Mouse (Mus musculus) small intestine, adult 2 months (tissue): Measurements from ENCODE around the gene Iqschfp. TPM values are rescaled to one million over a fixed set of nuclear protein-coding genes. Genes with fewer than 3 reads are reported as not detected.

Source experiments
- H3K27ac ChIP-seq: fragments of 200-500 bp; 2 replicates; pipeline ENCODE4 v1.5.1; 2012; ENCODE audit warnings: low read depth, low read length, control low read depth, inconsistent platforms; ENCODE audit not compliant: insufficient read depth
- H3K27me3 ChIP-seq: fragments of 200-500 bp; 2 replicates; pipeline ENCODE4 v1.6.1; 2012; ENCODE audit warnings: mild to moderate bottlenecking, moderate library complexity, low read length, inconsistent platforms; ENCODE audit not compliant: control insufficient read depth, insufficient read depth
- H3K36me3 ChIP-seq: fragments of 200-500 bp; 2 replicates; pipeline ENCODE4 v1.6.1; 2012; ENCODE audit warnings: mild to moderate bottlenecking, low read length, control low read depth, inconsistent platforms; ENCODE audit not compliant: control insufficient read depth, insufficient read depth
- H3K4me1 ChIP-seq: fragments of 200-500 bp; 2 replicates; pipeline ENCODE4 v1.6.1; 2012; ENCODE audit warnings: low read length, inconsistent platforms, mixed read lengths; ENCODE audit not compliant: control insufficient read depth, insufficient read depth, insufficient read length
- H3K4me3 ChIP-seq: fragments of 200-500 bp; 2 replicates; pipeline ENCODE4 v1.5.1; 2012; ENCODE audit warnings: low read depth, mild to moderate bottlenecking, control low read depth, inconsistent platforms, low read length, moderate library complexity
- CTCF ChIP-seq: fragments of 200-500 bp; IDR thresholded peaks from 2 replicates; pipeline ENCODE4 v1.5.1; 2012; ENCODE audit warnings: low read depth, mild to moderate bottlenecking, control low read depth, inconsistent platforms, low read length, moderate library complexity, mixed read lengths; ENCODE audit not compliant: insufficient replicate concordance, insufficient read length; ENCODE audit errors: extremely low read depth
- POLR2A ChIP-seq: fragments of 200-500 bp; IDR thresholded peaks from 2 replicates; pipeline ENCODE4 v1.6.1; 2012; ENCODE audit warnings: low read depth, mild to moderate bottlenecking, control low read depth, inconsistent platforms, low read length, moderate library complexity
- WGBS: fragments of 180-500 bp; shearing (Covaris S2); methylation state at CpG from one replicate; pipeline ENCODE4 v1.1.7; 2018; 5-methylcytosine and 5-hydroxymethylcytosine counted together
- polyA plus RNA-seq: library from polyadenylated mRNA; depleted of rRNA; stranded (reverse); fragments of >200 nt; gene quantifications from 2 replicates; pipeline ENCODE4 v1.2.3, GENCODE M21; 2012

Iqschfp gene
- polyA plus RNA-seq, 1 experiment = not detected

DNA sequence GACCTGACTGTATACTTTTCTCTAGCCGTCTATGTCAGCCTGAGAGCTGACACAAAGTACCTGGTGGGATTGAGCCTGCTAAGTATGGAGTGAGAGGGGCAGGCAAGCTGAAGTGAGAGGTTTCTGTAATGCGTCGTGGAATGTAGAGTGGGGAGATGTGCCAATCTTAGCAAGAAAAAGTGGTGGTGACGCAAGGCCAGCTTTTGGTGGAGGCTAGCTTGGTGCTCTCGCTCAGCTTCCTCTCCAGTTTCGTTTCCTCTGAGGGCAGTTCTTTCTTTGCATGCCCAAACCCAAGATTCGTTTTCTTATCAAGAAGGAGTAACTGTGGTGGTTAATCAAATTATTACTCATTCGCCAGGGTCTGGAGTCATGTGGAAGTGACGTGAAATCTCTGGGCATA is 664.9 kb downstream of the Iqschfp start:
- no peak for TF ChIP-seq CTCF
- no peak for TF ChIP-seq POLR2A
- Histone ChIP-seq H3K27ac (no peak overlapping the region), H3K4me1 (no peaks in the 10 kb centered on the region), H3K4me3 (no peak overlapping the region), H3K27me3 (no peaks in the 10 kb centered on the region), H3K36me3 (no peaks in the 10 kb centered on the region)
- WGBS = 79% methylated on average over 9 of the region's 9 CpGs

DNA sequence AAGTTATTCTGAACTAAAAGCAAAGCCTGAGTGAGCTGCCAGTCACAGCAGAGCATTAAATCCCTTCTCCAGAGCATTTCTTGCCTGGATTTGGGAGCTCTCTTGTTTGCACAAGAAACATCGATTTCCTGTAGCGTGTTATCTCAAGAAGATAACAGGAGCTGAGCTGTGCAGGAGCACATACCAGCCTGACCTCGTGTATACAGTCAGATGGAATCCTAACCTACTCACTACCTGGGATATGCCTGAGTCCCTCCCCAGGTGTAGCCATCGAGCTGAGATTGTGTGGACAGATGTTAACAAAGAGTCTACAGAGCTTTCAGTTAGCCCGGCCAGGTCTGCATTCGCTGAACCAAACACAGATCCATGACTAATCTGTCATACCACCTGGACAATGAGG is 666.7 kb downstream of the Iqschfp start:
- Histone ChIP-seq H3K27ac (no peak overlapping the region), H3K4me3 (no peak overlapping the region), H3K36me3 (no peaks in the 10 kb centered on the region), H3K4me1 (no peaks in the 10 kb centered on the region), H3K27me3 (no peaks in the 10 kb centered on the region)
- WGBS = 23% methylated on average over 6 of the region's 6 CpGs
- TF ChIP-seq POLR2A (no peak), CTCF (no peak)

DNA sequence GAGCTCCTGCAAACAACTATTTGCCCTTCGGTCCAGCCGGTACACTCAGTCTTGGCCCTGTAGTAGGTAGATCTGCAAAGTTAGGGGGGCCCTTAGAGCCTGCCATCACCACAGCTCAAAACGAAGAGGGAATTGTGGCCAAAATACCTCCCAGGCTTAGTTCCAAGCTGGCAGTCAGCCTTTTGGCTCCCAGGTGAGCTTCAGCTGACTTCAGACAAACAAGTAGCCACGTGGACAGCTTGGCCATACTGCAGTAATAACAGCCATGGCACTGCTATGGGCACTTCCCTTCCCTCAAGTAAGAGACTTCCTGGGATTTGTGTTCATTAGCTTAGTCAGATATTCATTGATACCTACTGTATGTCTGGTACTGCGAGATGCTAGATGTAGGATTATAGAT is 668.0 kb downstream of the Iqschfp start:
- H3K4me1 ChIP-seq = no peaks in the 10 kb centered on the region
- WGBS = 65% methylated on average over 5 of the region's 5 CpGs
- H3K27me3 ChIP-seq = no peaks in the 10 kb centered on the region
- H3K36me3 ChIP-seq = no peaks in the 10 kb centered on the region
- no peak overlapping the region for H3K27ac ChIP-seq
- no peak for TF ChIP-seq CTCF
- no peak for TF ChIP-seq POLR2A
- no peak overlapping the region for H3K4me3 ChIP-seq

DNA sequence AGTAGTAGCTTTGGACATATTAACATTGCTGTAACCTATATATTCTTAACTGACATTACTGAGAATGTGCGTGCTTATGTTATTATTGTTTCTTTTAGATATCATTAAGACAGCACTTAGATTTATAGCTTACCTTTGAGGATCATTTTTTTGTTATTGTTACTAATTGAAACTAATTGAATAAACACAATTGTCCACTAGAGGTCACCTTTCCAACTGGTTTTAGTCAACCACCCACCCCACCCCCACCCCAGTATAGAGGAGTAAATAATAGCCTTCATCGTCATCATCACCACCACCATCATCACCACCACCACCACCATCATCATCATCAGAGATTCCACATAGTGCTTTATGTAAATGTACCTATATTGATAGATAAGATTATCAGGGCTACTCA is 670.8 kb downstream of the Iqschfp start:
- Histone ChIP-seq H3K36me3 (no peaks in the 10 kb centered on the region), H3K4me3 (no peak overlapping the region), H3K27ac (no peak overlapping the region), H3K4me1 (no peaks in the 10 kb centered on the region), H3K27me3 (no peaks in the 10 kb centered on the region)
- WGBS = 71% methylated on average over 2 of the region's 2 CpGs
- TF ChIP-seq CTCF = no peak
- TF ChIP-seq POLR2A = no peak

DNA sequence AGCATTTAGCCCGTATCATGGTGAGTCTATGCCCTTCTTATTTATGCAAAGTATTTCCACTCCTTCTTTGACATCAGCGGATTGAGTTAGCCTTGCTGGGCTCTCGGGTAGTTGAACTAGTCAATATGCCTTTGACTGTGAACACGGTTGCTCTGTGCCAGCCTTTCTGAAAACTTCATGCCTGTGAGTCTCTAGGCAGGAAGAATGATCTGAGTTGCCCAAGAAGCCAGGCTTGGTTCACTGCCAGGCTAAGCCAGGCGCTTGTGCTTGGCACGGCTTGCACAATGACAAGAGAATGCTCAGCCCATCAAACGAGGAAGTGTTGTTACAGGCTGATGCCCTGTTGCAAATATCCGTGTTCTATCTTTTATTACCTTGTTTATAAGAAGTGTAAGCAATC is 671.9 kb downstream of the Iqschfp start:
- Histone ChIP-seq H3K4me1 (no peaks in the 10 kb centered on the region), H3K36me3 (no peaks in the 10 kb centered on the region), H3K4me3 (no peak overlapping the region), H3K27me3 (no peaks in the 10 kb centered on the region), H3K27ac (no peak overlapping the region)
- TF ChIP-seq CTCF (no peak), POLR2A (no peak)
- WGBS = 35% methylated on average over 8 of the region's 8 CpGs

DNA sequence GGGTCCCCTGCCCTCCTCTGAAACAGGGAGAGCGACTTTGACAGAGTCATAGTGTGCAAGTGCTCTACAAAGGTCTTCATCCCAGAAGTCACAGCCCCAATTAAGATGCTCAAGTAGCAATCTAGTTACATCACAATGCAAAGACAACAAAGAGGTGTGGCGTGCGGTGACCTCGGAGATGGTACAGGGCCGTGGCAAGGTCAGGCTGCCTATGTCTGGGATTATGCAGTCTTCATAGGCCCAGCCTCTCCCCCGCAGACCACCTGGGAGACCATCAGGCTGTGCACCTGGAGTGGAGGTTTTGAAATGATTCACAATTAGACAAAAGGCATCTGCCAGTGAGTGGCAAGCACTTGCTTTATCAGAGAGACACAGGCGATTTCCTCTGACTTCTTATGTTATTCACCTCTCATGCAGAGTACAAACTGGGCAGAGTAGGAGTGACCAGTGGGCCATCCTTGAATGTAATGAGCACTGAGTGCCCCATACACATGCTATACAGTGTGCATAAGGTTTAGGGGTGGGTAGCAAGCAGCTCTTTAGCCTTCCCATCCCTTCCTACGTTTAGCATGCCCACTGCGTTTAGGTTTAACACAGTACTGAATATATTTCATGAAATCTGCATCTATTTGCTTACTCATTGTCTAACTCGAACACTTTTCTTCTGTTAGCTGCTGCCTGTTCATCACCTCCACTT is 673.1 kb downstream of the Iqschfp start:
- H3K4me3 ChIP-seq = no peak overlapping the region
- H3K27me3 ChIP-seq = no peaks in the 10 kb centered on the region
- no peak for TF ChIP-seq POLR2A
- no peak for TF ChIP-seq CTCF
- no peak overlapping the region for H3K27ac ChIP-seq
- WGBS = 81% methylated on average over 10 of the region's 10 CpGs
- no peaks in the 10 kb centered on the region for H3K4me1 ChIP-seq
- no peaks in the 10 kb centered on the region for H3K36me3 ChIP-seq

DNA sequence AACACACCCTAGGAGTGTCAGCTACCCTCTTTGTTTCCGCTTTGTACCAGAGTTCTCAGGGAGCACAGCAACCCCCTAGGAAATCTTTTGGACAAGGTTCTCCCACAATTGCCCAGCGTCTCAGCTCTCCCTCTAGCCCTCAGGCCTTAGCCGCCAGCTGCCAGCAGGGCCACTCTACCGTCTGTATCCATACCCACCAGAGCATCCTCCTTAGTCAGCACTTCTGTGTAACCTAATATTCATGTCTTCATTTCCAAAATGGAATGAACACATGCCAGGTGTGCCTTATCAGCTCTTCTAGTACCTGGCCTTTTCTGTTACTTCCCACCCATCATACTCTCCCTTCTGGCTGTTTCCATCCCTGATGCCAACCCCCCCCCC is 673.6 kb downstream of the Iqschfp start:
- H3K4me3 ChIP-seq = no peak overlapping the region
- no peak overlapping the region for H3K27ac ChIP-seq
- no peaks in the 10 kb centered on the region for H3K36me3 ChIP-seq
- WGBS = 88% methylated on average over 4 of the region's 4 CpGs
- no peaks in the 10 kb centered on the region for H3K27me3 ChIP-seq
- no peaks in the 10 kb centered on the region for H3K4me1 ChIP-seq
- TF ChIP-seq CTCF (no peak), POLR2A (no peak)
